Mouse (Mus musculus) ES-CJ7 (cell line): ENCODE measurements at regions not wholly inside any gene's neighbourhood (a gene's known extent, or its start where the extent isn't known, plus 50 kb on each side); places are given as distances from the start of the nearest gene placed in this dataset.

Experiments used
- DNase-seq: peaks from one replicate; pipeline ENCODE4 v3.0.0; 2011; ENCODE audit warnings: low read depth, low spot score

DNA sequence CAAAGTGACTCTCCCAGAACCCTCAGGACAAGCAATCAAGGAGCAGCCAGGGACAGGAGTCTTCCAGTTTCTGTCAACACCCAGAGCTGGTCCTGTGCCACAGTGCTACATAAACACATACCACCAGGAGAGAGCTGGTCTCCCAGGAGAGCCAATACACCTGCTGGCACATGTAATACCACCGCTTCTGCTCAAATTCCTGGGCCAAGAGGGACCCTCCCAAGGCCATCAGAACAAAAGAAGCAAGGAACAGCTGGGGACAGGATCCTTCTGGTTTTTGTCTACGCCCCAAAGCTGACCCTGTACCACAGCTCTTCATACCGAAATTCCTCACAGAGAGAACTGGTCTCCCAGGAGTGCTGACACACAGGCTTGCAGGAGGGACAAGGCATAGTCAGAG lies 695.4 kb upstream of the Tbl1xr1 start:
- DNase-seq, result peak; percentile 3

DNA sequence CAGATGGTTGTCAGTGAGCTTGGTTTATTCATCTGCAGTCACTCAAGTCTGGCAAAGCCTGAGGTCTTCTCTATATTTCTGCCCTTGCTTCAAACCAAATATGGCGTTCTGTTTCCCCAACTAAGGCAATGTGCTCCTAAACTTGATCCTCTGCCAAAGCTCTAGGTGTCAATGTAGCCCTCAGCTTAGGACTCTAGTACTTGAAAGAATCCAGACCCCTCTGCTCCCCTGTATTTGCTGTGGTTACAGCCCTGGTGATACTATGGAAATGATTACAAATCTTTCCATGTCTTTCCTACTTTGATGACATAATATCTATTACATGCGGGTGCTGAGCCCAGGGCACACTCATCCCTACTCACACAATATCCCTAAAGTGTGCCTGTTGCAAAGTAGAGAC lies 672.9 kb upstream of the Tbl1xr1 start:
- DNase-seq, result no peak

DNA sequence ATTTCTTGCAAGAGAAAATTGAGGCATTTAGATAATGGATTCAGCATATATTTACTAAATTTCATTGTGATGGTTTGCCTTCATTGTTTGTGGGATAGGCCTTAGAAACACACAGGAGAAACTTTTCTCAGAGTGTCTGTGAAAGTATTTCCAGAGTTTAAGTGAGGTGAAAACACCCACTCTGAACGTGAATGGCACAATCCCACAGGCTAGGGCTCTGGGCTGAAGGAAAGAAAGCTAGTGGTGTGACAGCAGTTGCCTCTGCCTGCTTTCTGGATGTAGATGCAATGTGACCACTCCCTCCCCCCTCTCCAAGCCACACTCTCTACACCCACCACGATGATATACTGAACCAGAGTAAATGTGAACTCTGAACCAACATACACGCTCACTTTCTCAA lies 672.4 kb upstream of the Tbl1xr1 start:
- DNase-seq, result no peak

DNA sequence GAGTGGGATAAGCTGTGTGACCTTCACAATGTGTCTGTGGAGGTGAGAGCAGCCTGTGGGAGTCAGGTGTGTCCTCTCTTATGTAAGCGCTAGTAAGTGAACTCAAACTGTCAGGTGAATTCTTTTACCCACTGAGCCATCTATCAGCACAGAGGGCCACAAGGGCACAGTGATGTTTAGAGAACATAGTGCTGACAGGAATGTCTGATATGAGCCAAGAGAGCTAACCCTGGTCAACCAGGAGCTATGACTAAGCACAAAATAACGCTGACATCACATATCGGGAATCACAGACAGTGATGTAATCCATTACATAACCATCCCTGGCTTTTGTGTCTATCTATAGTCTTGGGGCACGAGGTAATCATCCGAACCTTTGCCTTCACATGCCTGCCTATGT lies 669.4 kb upstream of the Tbl1xr1 start:
- no peak for DNase-seq

DNA sequence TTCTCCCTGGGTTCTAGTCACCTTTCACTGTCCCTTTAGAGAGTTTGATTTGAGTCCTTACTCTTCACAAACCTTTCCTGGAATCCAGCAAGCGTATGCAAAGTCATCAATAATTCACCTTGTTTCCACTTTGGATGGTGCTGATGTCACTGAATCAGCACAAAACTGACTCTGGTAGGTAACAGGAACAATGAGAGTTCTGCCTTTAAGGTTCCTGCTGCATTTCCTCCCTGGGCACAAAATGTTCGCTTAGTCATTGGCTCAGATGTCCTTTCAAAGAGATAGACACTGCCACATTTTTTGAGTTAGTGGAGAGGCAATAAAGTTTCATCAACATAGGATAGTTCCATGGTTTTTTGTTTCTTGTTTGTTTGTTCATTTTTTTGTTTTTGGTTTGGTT lies 664.4 kb upstream of the Tbl1xr1 start:
- no peak for DNase-seq

DNA sequence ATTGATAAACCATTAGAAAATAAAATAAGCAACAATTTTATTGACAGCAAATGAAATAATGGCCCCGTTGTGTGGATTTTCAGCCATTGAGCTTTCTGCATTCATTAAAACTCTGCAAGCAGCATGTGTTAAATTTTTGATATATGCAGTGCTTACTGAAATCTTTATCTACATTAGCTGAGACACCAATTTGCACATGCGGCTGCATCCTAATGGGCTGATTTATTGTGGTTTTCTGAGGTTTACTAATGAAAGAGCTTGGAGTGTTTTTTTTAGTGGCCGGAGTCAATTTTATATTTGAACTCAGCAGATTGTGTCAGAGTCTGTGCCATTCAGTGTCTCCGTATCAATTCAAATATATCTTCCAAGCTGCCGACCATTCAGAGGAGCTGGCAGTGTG lies 653.3 kb upstream of the Tbl1xr1 start:
- no peak for DNase-seq

DNA sequence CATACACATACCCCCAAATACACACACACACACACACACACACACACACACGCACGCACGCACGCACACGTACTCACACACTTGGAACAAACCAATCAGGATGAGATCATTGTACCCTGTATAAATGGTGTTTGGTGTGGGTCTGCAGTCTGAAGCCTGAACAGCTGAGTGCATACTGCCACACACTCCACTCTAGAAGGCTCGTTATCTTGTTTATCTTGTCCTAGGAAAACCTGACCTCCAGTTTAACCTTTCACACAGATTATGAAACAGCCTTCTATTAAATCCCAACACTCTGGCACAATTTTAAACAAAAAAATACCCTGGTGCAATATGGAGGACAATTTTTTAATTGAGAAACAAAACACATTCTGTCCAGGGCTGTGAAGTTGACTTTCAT lies 649.9 kb upstream of the Tbl1xr1 start:
- DNase-seq, result no peak

DNA sequence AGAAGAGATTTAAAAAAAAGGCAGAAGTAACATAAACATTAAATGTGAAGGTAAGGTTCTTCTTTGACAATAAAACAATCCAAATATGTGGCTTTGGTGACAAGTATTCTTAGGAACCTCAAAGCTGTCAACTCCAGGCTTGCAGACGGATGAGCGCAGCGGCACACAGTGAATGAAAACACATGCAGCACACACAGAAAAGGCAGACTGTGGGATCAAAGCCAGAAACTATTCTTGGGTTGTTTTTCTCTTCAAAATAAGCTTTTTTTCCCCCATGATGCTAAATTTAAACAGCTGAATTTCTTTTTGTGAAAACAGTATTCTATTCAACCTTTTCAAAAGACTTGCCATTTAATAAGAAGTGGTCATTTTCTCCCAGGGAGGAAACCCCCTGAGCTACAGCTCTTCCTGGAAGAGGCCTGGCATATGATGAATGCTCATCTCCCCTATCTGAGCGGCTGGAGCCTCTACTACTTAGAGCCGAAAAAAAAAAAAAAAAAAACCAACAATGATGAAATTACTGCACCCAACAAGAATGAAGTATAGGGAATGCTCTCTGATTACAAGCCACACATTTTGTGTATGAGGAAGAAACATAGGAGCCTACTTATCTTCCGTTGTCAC lies 648.9 kb upstream of the Tbl1xr1 start:
- DNase-seq, result no peak

DNA sequence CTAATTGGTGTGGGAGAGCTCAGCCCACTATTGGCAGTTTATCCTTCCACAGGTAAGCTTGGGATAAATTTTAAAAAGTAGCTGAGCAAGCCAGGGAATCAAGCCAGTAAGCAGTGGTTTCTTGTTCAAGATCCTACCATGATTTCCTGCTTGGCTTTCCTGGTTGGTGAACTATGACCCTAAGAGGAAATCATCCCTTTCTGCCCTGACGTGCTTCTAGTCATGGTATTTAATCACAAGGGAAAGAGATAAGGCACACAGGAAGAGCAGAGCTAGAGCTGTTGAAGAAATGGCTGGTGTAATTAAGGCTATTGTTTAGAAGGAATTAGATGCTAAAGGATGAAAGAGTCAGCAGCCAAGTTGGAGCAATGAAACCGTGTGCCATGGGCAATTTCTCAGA lies 648.3 kb upstream of the Tbl1xr1 start:
- no peak for DNase-seq

DNA sequence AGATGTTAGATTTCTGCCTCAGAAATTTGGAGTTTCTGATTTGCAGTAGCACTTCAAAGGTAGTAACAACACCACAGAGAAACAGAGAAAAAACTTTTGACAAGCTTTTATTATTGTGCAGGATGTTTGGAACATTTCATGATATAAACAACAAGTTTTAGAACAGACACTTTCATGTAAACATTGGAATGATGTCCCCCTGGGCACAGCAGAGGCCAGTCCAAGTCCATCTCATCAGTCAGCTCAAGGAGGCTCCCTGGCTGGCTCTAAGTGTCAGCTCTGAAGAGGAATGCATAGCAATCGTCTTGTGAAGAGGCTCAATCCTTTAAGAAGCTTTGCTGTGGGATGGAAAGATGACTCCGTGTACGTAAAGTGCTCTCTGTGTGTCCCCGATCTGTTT lies 612.2 kb upstream of the Tbl1xr1 start:
- no peak for DNase-seq

DNA sequence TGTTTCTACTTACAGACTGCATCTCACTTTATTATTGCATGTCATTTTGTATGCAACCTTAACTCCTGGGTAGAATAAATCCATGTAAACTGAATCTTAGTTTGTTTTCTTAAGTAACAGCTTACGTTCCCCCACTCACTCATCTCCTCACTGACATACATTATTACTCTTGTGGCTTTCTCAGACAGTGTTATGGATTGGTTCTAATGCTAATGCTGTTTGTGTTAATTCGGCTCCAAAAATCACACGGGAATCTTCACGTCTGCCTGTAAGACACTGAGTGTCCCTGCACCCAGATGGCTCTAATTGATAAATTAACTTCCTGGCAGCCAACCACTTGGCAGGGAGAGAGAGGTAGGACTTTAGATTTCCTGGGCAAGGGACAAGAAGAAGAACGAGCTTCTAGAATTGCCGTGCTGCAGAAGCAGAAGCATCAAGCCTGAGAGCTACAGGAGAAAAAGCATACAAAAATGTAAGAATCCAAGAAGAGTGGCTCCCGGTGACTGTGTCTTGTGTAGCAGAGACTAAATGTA lies 610.3 kb upstream of the Tbl1xr1 start:
- DNase-seq, result no peak

DNA sequence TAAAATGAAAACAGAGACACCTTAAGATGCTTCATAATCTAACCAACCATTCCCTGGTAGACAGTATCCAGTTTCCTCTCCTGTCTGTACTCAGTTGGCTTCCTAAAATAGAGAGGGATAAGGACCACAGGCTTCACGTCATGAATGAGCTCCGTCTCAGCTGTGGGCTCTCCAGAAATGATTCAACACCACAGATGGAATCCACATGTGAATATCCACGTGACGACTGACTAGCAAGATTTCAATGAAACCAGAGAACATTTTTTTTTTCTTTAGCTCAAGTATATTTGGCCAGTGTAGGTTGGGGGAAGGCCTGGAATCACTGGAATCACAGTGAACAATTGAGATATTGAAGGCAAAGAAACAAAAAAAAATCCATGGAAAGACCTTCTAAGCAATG lies 599.1 kb upstream of the Tbl1xr1 start:
- DNase-seq, result no peak

DNA sequence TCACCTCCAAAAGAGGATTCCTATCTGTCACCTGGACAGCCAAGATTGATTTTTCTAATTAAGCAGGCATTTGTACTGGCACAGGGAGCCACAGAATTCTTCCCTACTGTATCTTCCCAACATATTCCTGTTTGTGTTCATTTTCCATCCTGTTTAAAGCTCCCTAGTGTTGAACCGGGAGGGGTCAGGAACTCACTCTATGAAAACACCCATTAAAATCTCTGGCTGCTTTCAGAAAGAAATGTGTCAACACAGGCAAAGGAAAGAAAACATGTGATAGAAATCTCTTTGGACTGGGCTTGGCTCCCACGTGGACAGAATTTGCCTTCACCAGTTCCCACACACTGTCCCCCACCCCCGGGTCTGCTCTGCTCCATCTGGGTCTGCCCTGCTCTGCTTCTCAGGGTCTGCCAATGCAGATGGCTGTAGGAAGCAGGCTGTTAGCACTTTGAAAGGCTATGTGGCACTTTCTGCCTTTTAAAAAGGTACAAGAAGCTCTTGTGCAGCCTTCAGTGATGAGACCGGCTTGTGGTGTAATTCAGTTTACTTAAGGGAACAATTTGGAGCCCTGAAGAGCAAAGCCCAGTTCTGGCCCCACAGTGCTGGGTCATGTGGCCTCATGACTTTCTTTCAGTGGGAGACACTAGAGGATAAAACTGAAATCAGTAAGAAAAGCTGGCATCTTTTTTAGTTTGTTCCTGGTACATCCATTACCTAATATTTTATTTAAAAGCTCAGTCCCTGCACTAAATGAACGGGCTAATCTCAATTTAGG lies 597.2 kb upstream of the Tbl1xr1 start:
- DNase-seq, result no peak

DNA sequence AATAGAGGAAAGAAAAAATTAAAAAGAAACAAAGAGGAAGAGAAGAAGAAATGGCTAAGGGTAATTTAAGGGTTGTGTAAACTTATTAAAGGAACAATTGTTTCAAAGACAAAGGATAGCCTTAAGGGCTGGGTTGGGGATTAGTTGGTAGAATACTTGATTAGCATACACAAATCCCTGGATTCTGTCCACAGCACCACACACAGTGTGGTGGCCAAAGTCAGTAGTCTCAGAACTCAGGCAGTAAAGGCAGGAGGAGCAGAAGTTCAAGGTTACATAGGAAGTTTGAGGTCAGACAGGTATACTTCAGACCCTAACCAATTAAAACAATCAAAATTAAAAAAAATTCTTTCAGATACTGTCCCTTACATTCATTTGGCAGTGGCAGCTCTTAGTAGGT lies 596.6 kb upstream of the Tbl1xr1 start:
- DNase-seq, result peak; percentile 10

DNA sequence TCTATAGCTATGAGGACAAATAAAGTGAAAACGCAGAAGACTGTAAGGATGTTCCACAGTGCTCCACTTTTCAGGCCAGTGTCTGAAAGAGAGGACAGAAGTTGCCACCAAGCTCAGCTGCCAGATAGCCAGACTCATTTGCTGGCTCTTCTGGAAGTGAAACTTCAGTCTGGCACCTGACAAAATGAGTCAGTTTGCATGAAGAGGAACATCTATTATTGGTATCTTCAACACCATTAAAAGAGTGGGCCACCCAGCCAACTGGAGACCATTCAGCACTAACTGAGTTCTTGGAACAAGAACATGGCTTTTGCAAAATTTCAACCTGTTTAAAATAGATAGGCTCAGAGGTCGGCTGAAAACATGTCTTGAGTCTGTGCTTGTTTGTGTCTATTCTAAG lies 592.4 kb upstream of the Tbl1xr1 start:
- no peak for DNase-seq

DNA sequence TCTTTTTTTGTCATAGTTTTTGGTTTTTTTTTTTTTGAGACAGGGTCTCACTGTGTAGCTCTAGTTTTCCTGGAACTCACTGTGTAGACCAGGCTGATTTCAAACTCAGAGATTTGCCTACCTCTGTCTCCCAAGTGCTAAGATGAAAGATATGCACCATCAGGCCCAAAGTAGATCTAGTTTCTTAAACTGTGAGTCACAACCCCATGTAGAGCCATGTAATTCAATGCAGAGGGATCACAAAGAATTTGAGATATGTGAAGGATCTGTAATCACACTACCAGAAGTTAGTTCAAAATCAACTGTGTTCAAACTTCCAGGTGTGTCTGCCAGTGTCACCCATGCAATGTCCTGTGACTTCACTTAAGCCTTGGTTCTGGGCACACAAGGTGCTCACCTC lies 591.0 kb upstream of the Tbl1xr1 start:
- no peak for DNase-seq

DNA sequence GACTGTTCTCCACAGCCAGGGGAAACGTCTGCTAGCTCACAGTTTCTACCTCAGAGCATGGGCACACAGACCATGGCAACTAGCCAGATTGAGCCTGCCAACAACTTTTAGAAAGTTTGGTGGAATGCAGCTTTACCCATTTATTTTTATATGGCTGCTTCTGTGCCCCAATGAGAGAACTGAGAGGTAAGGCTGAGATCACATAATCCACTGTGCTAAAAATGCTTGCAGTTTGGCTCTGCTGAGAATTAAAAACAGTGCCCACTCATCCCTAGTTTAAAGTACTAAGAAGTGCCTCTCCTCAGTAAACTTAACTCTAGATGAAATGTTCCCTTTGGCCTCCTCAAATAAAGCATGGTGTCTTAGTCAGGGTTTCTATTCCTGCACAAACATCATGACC lies 586.9 kb upstream of the Tbl1xr1 start:
- no peak for DNase-seq

DNA sequence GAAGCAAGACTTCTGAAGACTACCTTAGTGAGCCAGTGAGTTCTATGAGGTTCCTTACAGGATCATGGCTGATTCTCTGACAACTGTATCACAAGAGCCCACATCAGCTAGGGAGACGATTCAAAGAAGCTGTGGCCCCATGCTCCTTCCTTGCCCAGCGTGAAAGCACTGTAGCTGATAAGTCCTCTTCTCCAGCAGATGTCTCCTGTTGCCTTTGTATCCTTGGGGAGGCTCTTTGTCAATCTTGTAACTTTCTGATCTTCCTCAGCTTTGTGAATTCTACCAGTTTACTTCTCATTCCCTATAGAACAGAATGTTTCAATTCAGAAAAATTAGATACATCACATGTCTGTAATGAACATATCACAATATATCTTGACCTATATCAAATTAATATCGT lies 584.0 kb upstream of the Tbl1xr1 start:
- DNase-seq, result no peak

DNA sequence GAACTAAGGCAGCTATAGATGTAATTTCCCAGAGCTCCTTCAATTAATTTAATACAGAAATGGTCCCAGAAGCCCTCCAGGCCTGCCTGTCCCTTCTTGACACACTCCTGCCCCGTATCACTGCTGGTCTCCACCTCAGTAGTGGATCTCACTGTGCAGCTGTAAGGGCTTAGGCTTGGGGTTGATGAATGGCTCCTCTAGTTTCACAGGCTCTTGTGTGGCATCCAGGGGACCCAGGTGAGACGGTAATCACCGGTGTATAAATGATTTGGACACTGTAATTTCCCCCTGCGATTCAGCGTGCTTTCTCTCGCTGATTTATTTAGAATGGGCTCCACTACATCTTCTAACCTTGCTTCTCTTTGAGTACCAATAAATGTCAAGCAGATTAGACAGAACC lies 583.1 kb upstream of the Tbl1xr1 start:
- DNase-seq, result no peak

DNA sequence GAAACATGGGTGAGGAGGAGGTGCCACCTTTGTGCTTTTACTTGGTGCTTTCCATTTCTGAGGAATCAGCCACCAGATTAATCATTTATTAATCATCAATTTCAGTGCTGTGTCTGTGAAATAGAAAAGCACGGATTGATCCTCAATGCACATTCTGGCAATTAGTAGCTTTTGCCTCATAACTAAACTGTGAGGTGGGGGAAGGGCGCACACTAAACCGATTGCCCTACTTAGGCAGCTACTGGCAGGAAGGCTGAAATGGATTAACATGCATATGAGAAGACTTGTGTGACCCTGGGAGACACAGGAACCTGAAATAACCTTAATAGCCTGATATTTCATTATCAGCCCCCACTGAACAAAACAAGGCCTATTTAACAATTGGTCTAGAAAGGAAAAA lies 581.5 kb upstream of the Tbl1xr1 start:
- no peak for DNase-seq

DNA sequence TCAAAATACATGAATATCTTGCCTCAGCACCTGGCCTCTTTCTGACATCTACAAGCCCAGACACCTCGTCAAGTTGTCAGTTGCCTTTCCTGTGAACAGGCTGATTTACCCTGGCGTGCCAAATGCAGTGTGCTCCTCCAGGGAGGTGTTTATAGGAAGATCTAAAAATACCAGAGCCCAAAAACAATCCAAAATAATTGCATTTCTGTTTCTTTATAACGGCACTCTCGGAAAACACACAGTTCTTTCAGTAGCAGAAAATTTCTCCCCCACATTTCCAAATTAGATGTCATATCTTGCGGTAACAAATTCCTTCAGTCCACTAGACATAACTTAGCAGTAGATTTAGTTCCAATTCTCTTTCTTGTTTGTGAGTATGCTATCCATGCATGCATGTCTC lies 580.8 kb upstream of the Tbl1xr1 start:
- DNase-seq, result no peak

DNA sequence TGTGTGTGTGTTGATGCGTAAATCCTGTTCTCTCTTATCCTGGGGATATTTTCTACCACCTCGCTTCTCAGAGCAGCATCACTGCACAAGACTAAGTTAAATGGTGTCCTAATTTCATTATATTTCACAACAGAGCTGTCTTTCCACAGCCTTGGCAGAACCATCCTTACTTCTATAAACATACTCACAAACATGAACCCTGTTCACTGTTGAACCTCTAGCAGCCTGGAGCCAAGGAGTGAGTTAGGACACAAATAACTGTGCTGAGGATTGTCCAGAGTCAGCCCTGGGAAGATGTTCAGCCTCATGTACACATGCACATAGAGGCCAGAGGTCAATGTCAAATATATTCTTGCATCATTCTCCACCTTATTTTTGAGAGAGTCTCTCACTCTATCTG lies 580.3 kb upstream of the Tbl1xr1 start:
- no peak for DNase-seq

DNA sequence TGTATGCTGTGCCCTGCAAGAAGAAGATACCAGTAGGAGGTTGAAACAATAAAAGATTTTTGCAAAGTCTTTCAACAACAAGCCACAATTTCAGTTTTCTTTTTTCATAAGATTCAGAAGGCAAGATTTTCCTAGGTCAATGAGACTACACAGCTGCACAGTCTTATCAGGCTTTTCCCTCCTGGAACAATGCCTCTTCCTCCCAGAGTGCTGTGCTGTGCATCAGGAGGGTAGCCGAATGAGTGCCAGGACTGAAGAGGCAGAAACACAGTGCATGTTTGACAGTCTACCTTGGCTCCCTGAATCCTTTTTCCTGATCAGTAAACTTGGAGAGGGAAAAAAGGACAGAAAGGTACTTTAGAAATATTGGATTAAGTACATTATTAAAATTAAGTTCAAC lies 579.4 kb upstream of the Tbl1xr1 start:
- DNase-seq, result no peak

DNA sequence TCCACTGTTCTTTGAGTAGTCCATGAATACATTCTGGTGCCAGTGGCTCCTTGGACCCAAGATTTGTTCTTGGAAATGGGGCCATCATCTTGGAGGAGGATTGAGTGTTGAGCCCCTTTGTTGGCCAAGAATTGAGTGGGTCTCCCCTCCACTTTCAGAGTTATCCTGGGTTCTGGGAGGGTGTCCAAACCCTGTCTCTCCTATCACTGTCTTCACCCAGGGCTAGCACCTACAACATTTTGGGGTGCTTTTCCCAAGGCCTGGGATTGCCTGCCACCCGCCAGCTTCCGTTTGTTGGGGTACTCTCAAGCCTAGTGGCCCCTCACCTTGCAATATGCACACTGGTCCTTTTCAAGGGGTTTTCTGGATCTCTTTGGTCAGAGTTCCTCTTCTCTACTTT lies 568.8 kb upstream of the Tbl1xr1 start:
- DNase-seq, result no peak
